8 mouse cellular contexts compared by ENCODE assay signal in genomic region chr4:136602568-136602967, GRCm38 (mm10). TPM values are rescaled to one million over a fixed set of nuclear protein-coding genes. Genes with fewer than 3 reads are reported as not detected.
DNase-seq lines count a peak whose midpoint lies in the region; ATAC-seq lines count a peak whose summit lies in the region.

Kdm1a (minus strand) TSS chr4:136602723.

- H3K9ac ChIP-seq in hindbrain, embryonic 12.5 days, result peak within 1 kb of the TSS; percentile 100

- peak; percentile 86 for ATAC-seq in hindbrain, embryonic 12.5 days (ENCODE audit: low FRiP score)

- peak; percentile 96 for DNase-seq in NIH3T3 (ENCODE audit: low read depth)
- DNase-seq in cerebellum, postnatal 10 days, result peak; percentile 99
- peak; percentile 86 to 94 for DNase-seq in frontal cortex, postnatal 10 days (ENCODE audit: low spot score in 2 of 2)
- peak; percentile 95 to 97 for DNase-seq in layer of hippocampus, postnatal 14 days (ENCODE audit: low spot score in 2 of 2)
- DNase-seq in lung, postnatal 14 days, result peak; percentile 98
- DNase-seq in retina, adult 2 months (ENCODE audit: low read depth, low spot score), result peak; percentile 86
- peak; percentile 92 to 96 for DNase-seq in thymus, postnatal 36 days

- H3K4me3 ChIP-seq in hindbrain, embryonic 12.5 days, result peak within 1 kb of the TSS; percentile 92

- peak within 1 kb of the TSS; percentile 67 for H3K4me2 ChIP-seq in hindbrain, embryonic 12.5 days (replicated peaks)

- H3K9me3 ChIP-seq in hindbrain, embryonic 12.5 days (replicated peaks), result no peaks in the 10 kb centered on the region

- no peaks in the 10 kb centered on the region for H3K36me3 ChIP-seq in hindbrain, embryonic 12.5 days

- under 1% methylated on average over 35 of the region's 45 CpGs for WGBS in hindbrain, embryonic 12.5 days

- H3K4me1 ChIP-seq in hindbrain, embryonic 12.5 days, result peaks cover 17% of the 10 kb centered on the region

- H3K27me3 ChIP-seq in hindbrain, embryonic 12.5 days, result no peaks in the 10 kb centered on the region

- peak within 1 kb of the TSS; percentile 98 for H3K27ac ChIP-seq in hindbrain, embryonic 12.5 days

RNA-seq across cellular contexts. Expression of gene Kdm1a, which starts in this region (rescaled TPM):
- 118 and 122 TPM in 2 replicates for polyA plus RNA-seq in hindbrain, embryonic 12.5 days (2016; fragmentation: Nextera tagmentation; extraction: Ambion mirVana)
- 100 to 1,000 TPM; 109 to 114 TPM for total RNA-seq in layer of hippocampus, postnatal 14 days (2021)

Comparison
In these comparisons a context has a peak if more than half of its experiments do, and no peak if none do; other contexts are left out.
1. Peak in every context shown above with its lines: DNase-seq, ATAC-seq, H3K4me3 ChIP-seq and H3K27ac ChIP-seq.